Mouse (Mus musculus) midbrain, embryonic 11.5 days (tissue): ENCODE data around the gene Syt1. TPM values are rescaled to one million over a fixed set of nuclear protein-coding genes. Genes with fewer than 3 reads are reported as not detected.

Source experiments
- ATAC-seq: fragments of 200-750 bp; cut with Nextera tagmentation; 2 replicates; pipeline ENCODE4 v1.8.0; 2017; ENCODE audit warnings: moderate TSS enrichment, moderate library complexity; ENCODE audit not compliant: low FRiP score
- DNase-seq: peaks from one replicate; pipeline ENCODE4 v3.0.0; 2015; ENCODE audit warnings: low spot score; ENCODE audit errors: missing footprints
- H3K27ac ChIP-seq: fragments of 300-500 bp; sonication (generic); 2 replicates; pipeline ENCODE4 v1.5.1; 2014; ENCODE audit warnings: low read depth, low read length
- H3K27me3 ChIP-seq: fragments of 300-500 bp; sonication (generic); 2 replicates; pipeline ENCODE4 v1.6.1; 2014; ENCODE audit warnings: mild to moderate bottlenecking, low read length, moderate library complexity, mixed read lengths; ENCODE audit not compliant: control insufficient read depth, insufficient read depth
- H3K36me3 ChIP-seq: fragments of 300-500 bp; sonication (generic); 2 replicates; pipeline ENCODE4 v1.6.1; 2014; ENCODE audit warnings: mild to moderate bottlenecking, low read length, moderate library complexity, mixed read lengths; ENCODE audit not compliant: control insufficient read depth, insufficient read depth
- H3K4me1 ChIP-seq: fragments of 300-500 bp; sonication (generic); 2 replicates; pipeline ENCODE4 v1.6.1; 2014; ENCODE audit warnings: low read length; ENCODE audit not compliant: control insufficient read depth, insufficient read depth
- H3K4me2 ChIP-seq: fragments of 300-500 bp; sonication (generic); 2 replicates; pipeline ENCODE4 v1.6.1; 2014; ENCODE audit warnings: mild to moderate bottlenecking, moderate library complexity
- H3K4me3 ChIP-seq: fragments of 300-500 bp; sonication (generic); 2 replicates; pipeline ENCODE4 v1.5.1; 2014; ENCODE audit warnings: low read depth, low read length
- H3K9ac ChIP-seq: fragments of 300-500 bp; sonication (generic); 2 replicates; pipeline ENCODE4 v1.6.1; 2014; ENCODE audit warnings: low read length
- H3K9me3 ChIP-seq: fragments of 300-500 bp; sonication (generic); 2 replicates; pipeline ENCODE4 v1.6.1; 2016; ENCODE audit warnings: low read length; ENCODE audit not compliant: control insufficient read depth
- WGBS: fragments of 180-500 bp; shearing (Covaris S2); extraction: QIAGEN DNeasy Blood & Tissue Kit; methylation state at CpG from one replicate; pipeline ENCODE4 v1.1.7; 2014; 5-methylcytosine and 5-hydroxymethylcytosine counted together
- polyA plus RNA-seq: library from polyadenylated mRNA; unstranded; fragments of >200 nt; fragmentation: Nextera tagmentation; extraction: Ambion mirVana; gene quantifications from 2 replicates; pipeline ENCODE4 v1.2.1, GENCODE M21; 2014

The Syt1 gene
- polyA plus RNA-seq, 1 experiment from 2014 or later: 18.8 TPM

GRCm38 (mm10) chr10:108455883-108456282 is 554.9 kb downstream of the Syt1 start:
- Histone ChIP-seq H3K36me3 (no peaks in the 10 kb centered on the region), H3K4me1 (no peaks in the 10 kb centered on the region), H3K4me2 (no peak overlapping the region), H3K9ac (no peak overlapping the region), H3K27me3 (no peaks in the 10 kb centered on the region), H3K9me3 (no peaks in the 10 kb centered on the region), H3K27ac (no peak overlapping the region), H3K4me3 (no peak overlapping the region)
- WGBS: 86% methylated on average over 2 of the region's 2 CpGs
- ATAC-seq (no peak), DNase-seq (peak; percentile 8)

GRCm38 (mm10) chr10:108455204-108455603 is 555.6 kb downstream of the Syt1 start:
- Histone ChIP-seq H3K4me2 (no peak overlapping the region), H3K9ac (no peak overlapping the region), H3K27ac (no peak overlapping the region), H3K9me3 (no peaks in the 10 kb centered on the region), H3K4me3 (no peak overlapping the region), H3K36me3 (no peaks in the 10 kb centered on the region), H3K4me1 (no peaks in the 10 kb centered on the region), H3K27me3 (no peaks in the 10 kb centered on the region)
- ATAC-seq: no peak
- peak; percentile 2 for DNase-seq
- 78% methylated on average over 10 of the region's 10 CpGs for WGBS

GRCm38 (mm10) chr10:108454691-108455117 is 556.1 kb downstream of the Syt1 start:
- WGBS: 90% methylated on average over 11 of the region's 11 CpGs
- Histone ChIP-seq H3K36me3 (no peaks in the 10 kb centered on the region), H3K9me3 (no peaks in the 10 kb centered on the region), H3K4me1 (no peaks in the 10 kb centered on the region), H3K4me3 (no peak overlapping the region), H3K4me2 (no peak overlapping the region), H3K27ac (no peak overlapping the region), H3K9ac (no peak overlapping the region), H3K27me3 (no peaks in the 10 kb centered on the region)
- ATAC-seq (no peak), DNase-seq (peak; percentile 53)

GRCm38 (mm10) chr10:108453561-108453960 is 557.2 kb downstream of the Syt1 start:
- Histone ChIP-seq H3K9me3 (no peaks in the 10 kb centered on the region), H3K9ac (no peak overlapping the region), H3K36me3 (no peaks in the 10 kb centered on the region), H3K4me3 (no peak overlapping the region), H3K4me2 (no peak overlapping the region), H3K27me3 (no peaks in the 10 kb centered on the region), H3K27ac (no peak overlapping the region), H3K4me1 (no peaks in the 10 kb centered on the region)
- DNase-seq (peak; percentile 59), ATAC-seq (no peak)
- WGBS: 57% methylated on average over 2 of the region's 2 CpGs

- Histone ChIP-seq H3K9me3 (no peaks in the 10 kb centered on the region), H3K4me2 (no peak overlapping the region), H3K9ac (no peak overlapping the region), H3K4me1 (no peaks in the 10 kb centered on the region), H3K36me3 (no peaks in the 10 kb centered on the region), H3K27me3 (no peaks in the 10 kb centered on the region; the same call in 1 of the 2 replicates), H3K27ac (no peak overlapping the region), H3K4me3 (no peak overlapping the region)
- ATAC-seq (no peak), DNase-seq (peak; percentile 76)
- WGBS: 90% methylated on average over 9 of the region's 9 CpGs
Measured at GRCm38 (mm10) chr10:108452421-108452820, 558.4 kb downstream of the Syt1 start.

GRCm38 (mm10) chr10:108451516-108451915 is 559.3 kb downstream of the Syt1 start:
- Histone ChIP-seq H3K4me3 (no peak overlapping the region), H3K4me2 (no peak overlapping the region), H3K27ac (no peak overlapping the region), H3K36me3 (no peaks in the 10 kb centered on the region), H3K9me3 (no peaks in the 10 kb centered on the region), H3K4me1 (0 out of 2 replicates have a peak, but pooled peaks cover 2% of the 10 kb centered on the region), H3K9ac (no peak overlapping the region), H3K27me3 (no peaks in the 10 kb centered on the region; the same call in 1 of the 2 replicates)
- 94% methylated on average over 8 of the region's 8 CpGs for WGBS
- DNase-seq (peak; percentile 79), ATAC-seq (no peak)

GRCm38 (mm10) chr10:108450401-108450800 is 560.4 kb downstream of the Syt1 start:
- no peaks in the 10 kb centered on the region for H3K36me3 ChIP-seq
- no peak for ATAC-seq
- WGBS: 86% methylated on average over 4 of the region's 4 CpGs

GRCm38 (mm10) chr10:108448421-108448820 is 562.4 kb downstream of the Syt1 start:
- Histone ChIP-seq H3K4me2 (no peak overlapping the region), H3K9me3 (no peaks in the 10 kb centered on the region), H3K9ac (no peak overlapping the region), H3K4me1 (0 out of 2 replicates have a peak, but pooled peaks cover 2% of the 10 kb centered on the region), H3K27me3 (no peaks in the 10 kb centered on the region; the same call in 1 of the 2 replicates), H3K4me3 (no peak overlapping the region), H3K27ac (no peak overlapping the region), H3K36me3 (no peaks in the 10 kb centered on the region)
- ATAC-seq (no peak), DNase-seq (peak; percentile 26)
- WGBS: 83% methylated on average over 11 of the region's 11 CpGs

More at GRCm38 (mm10) chr10:108450401-108450800, 560.4 kb downstream of the Syt1 start:
- Histone ChIP-seq H3K4me1 (0 out of 2 replicates have a peak, but pooled peaks cover 2% of the 10 kb centered on the region), H3K9ac (no peak overlapping the region), H3K27me3 (no peaks in the 10 kb centered on the region; the same call in 1 of the 2 replicates), H3K27ac (no peak overlapping the region), H3K9me3 (no peaks in the 10 kb centered on the region), H3K4me3 (no peak overlapping the region), H3K4me2 (no peak overlapping the region)
- peak; percentile 57 for DNase-seq
